In genomic region chr3:101519551-101519950, GRCm38 (mm10) we compare ENCODE assay signal across 17 mouse cellular contexts.
DNase-seq lines count a peak whose midpoint lies in the region; ATAC-seq and TF ChIP-seq lines count a peak whose summit lies in the region.
"Had no signal": no experiment of that assay in that cellular context is flagged by ENCODE, and none has a peak within 500 bp of the region (broad histone marks: within the 10 kb centered on the region; RNA-seq: fewer than 3 reads in every experiment).

No protein-coding gene starts in this region.

- no peak overlapping the region for H3K9ac ChIP-seq in kidney, embryonic 15.5 days
- no peak overlapping the region for H3K9ac ChIP-seq in neural tube, embryonic 13.5 days
- no peak overlapping the region for H3K9ac ChIP-seq in limb, embryonic 14.5 days (ENCODE audit: low read depth, low read length, severe bottlenecking)
- no peak overlapping the region for H3K9ac ChIP-seq in stomach, postnatal 0 days (ENCODE audit: low read length)
- H3K9ac ChIP-seq: hindbrain, embryonic 14.5 days; neural tube, embryonic 12.5 days had no signal

- WGBS in kidney, embryonic 15.5 days: 88% methylated on average over 5 of the region's 5 CpGs
- WGBS in neural tube, embryonic 13.5 days: 87% methylated on average over 5 of the region's 5 CpGs
- 91% methylated on average over 5 of the region's 5 CpGs for WGBS in limb, embryonic 14.5 days
- 86% methylated on average over 5 of the region's 5 CpGs for WGBS in stomach, postnatal 0 days

- TF ChIP-seq CTCF in stomach, postnatal 0 days (IDR thresholded peaks at IDR 0.05; ENCODE audit: low read depth): no peak

- no peaks in the 10 kb centered on the region for H3K36me3 ChIP-seq in kidney, embryonic 15.5 days
- H3K36me3 ChIP-seq in neural tube, embryonic 13.5 days: no peaks in the 10 kb centered on the region
- H3K36me3 ChIP-seq in limb, embryonic 14.5 days (ENCODE audit: control insufficient read depth, insufficient read depth, low read length): no peaks in the 10 kb centered on the region
- H3K36me3 ChIP-seq in stomach, postnatal 0 days (ENCODE audit: control insufficient read depth, insufficient read depth, low read length): no peaks in the 10 kb centered on the region
- H3K36me3 ChIP-seq: neural tube, embryonic 12.5 days had no signal

- TF ChIP-seq EP300 in stomach, postnatal 0 days (optimal IDR thresholded peaks at IDR 0.05): no peak

- H3K27me3 ChIP-seq in kidney, embryonic 15.5 days: no peaks in the 10 kb centered on the region
- no peaks in the 10 kb centered on the region for H3K27me3 ChIP-seq in neural tube, embryonic 13.5 days
- H3K27me3 ChIP-seq in limb, embryonic 14.5 days (ENCODE audit: control insufficient read depth, insufficient read depth, low read length): no peaks in the 10 kb centered on the region
- H3K27me3 ChIP-seq in stomach, postnatal 0 days (ENCODE audit: control insufficient read depth, insufficient read depth, low read length): no peaks in the 10 kb centered on the region
- H3K27me3 ChIP-seq: neural tube, embryonic 12.5 days had no signal

- peak overlapping the region; percentile 96 for H3K27ac ChIP-seq in kidney, embryonic 15.5 days
- peak overlapping the region; percentile 70; the same call in 1 of the 2 replicates for H3K27ac ChIP-seq in neural tube, embryonic 13.5 days (replicated peaks)
- 0 out of 2 replicates have a peak overlapping the region, but pooled peaks have one; percentile 44 for H3K27ac ChIP-seq in limb, embryonic 14.5 days (replicated peaks; ENCODE audit: low read depth, low read length)
- H3K27ac ChIP-seq in stomach, postnatal 0 days (replicated peaks): peak overlapping the region; percentile 86
- H3K27ac ChIP-seq: neural tube, embryonic 12.5 days had no signal

- H3K4me3 ChIP-seq in kidney, embryonic 15.5 days (replicated peaks): no peak overlapping the region
- no peak overlapping the region for H3K4me3 ChIP-seq in neural tube, embryonic 13.5 days
- no peak overlapping the region for H3K4me3 ChIP-seq in limb, embryonic 14.5 days (replicated peaks; ENCODE audit: low read length)
- H3K4me3 ChIP-seq in stomach, postnatal 0 days (ENCODE audit: low read depth, low read length): no peak overlapping the region
- H3K4me3 ChIP-seq: erythroblast, embryonic 14.5 days; neural tube, embryonic 12.5 days had no signal

- no peak overlapping the region for H3K4me2 ChIP-seq in kidney, embryonic 15.5 days
- no peak overlapping the region for H3K4me2 ChIP-seq in neural tube, embryonic 13.5 days
- H3K4me2 ChIP-seq in limb, embryonic 14.5 days (replicated peaks; ENCODE audit: low read depth, low read length, severe bottlenecking): no peak overlapping the region
- no peak overlapping the region for H3K4me2 ChIP-seq in stomach, postnatal 0 days (replicated peaks; ENCODE audit: low read depth)
- H3K4me2 ChIP-seq: hindbrain, embryonic 14.5 days; neural tube, embryonic 12.5 days had no signal

- DNase-seq in kidney, postnatal 25 days: no peak
- no peak for DNase-seq in neural tube, embryonic 10.5 days (ENCODE audit: extremely low spot score, low spot score)
- DNase-seq in limb, embryonic 14.5 days (ENCODE audit: low spot score): no peak
- no peak for DNase-seq in stomach, postnatal 0 days (ENCODE audit: low spot score)
- no peak for DNase-seq in cerebellum, postnatal 36 days
- no peak for DNase-seq in left cerebral cortex, adult 8-10 months (ENCODE audit: low spot score in 2 of 2)
- DNase-seq: cerebellum, postnatal 14 days; heart, adult 11 months; heart, postnatal 14 days; liver; lung, adult 2 months had no signal

- H3K9me3 ChIP-seq in kidney, embryonic 15.5 days (replicated peaks): no peaks in the 10 kb centered on the region
- no peaks in the 10 kb centered on the region for H3K9me3 ChIP-seq in neural tube, embryonic 13.5 days
- no peaks in the 10 kb centered on the region for H3K9me3 ChIP-seq in limb, embryonic 14.5 days (ENCODE audit: control insufficient read depth, low read length)
- H3K9me3 ChIP-seq in stomach, postnatal 0 days (ENCODE audit: control insufficient read depth, low read length): no peaks in the 10 kb centered on the region
- H3K9me3 ChIP-seq: neural tube, embryonic 12.5 days had no signal

- no peak for ATAC-seq in kidney, embryonic 15.5 days (replicated peaks; ENCODE audit: low FRiP score)
- ATAC-seq in neural tube, embryonic 13.5 days (ENCODE audit: low read depth): no peak
- no peak for ATAC-seq in limb, embryonic 14.5 days (ENCODE audit: low FRiP score, low read depth)
- ATAC-seq in stomach, postnatal 0 days (ENCODE audit: low FRiP score, low TSS enrichment): no peak
- ATAC-seq: forebrain, embryonic 16.5 days had no signal

- H3K4me1 ChIP-seq in kidney, embryonic 15.5 days: peaks cover 56% of the 10 kb centered on the region
- H3K4me1 ChIP-seq in neural tube, embryonic 13.5 days (replicated peaks): peaks cover 75% of the 10 kb centered on the region
- H3K4me1 ChIP-seq in limb, embryonic 14.5 days (ENCODE audit: control insufficient read depth, insufficient read depth, low read length): peaks cover 18% of the 10 kb centered on the region
- no peaks in the 10 kb centered on the region; the same call in 1 of the 2 replicates for H3K4me1 ChIP-seq in stomach, postnatal 0 days (replicated peaks; ENCODE audit: control insufficient read depth, insufficient read depth)

- TF ChIP-seq POLR2A in limb, embryonic 14.5 days (IDR thresholded peaks at IDR 0.05; ENCODE audit: borderline replicate concordance, extremely low read depth, insufficient read depth, insufficient read length): no peak

Comparison
In these comparisons a context has a peak if more than half of its experiments do, and no peak if none do; other contexts are left out.
1. H3K27ac ChIP-seq: peak in every context shown above with its lines; median percentile 96 in kidney, embryonic 15.5 days; 86 in stomach, postnatal 0 days; 70 in neural tube, embryonic 13.5 days; 44 in limb, embryonic 14.5 days.